Mouse (Mus musculus) spleen, adult 2 months (tissue): ENCODE data around the gene Vps13d. TPM values are rescaled to one million over a fixed set of nuclear protein-coding genes. Genes with fewer than 3 reads are reported as not detected.

Experiments used
- DNase-seq, 2 experiments: peaks; one replicate each; pipeline versions ENCODE4 v3.0.0 to v3.0.0-alpha.2; 2012 to 2021; ENCODE audit warnings: low spot score in 2 of 2, low read depth in 1 of 2
- H3K27ac ChIP-seq: fragments of 200-500 bp; 2 replicates; pipeline ENCODE4 v1.5.1; 2012; ENCODE audit warnings: low read length, inconsistent platforms; ENCODE audit not compliant: insufficient read depth
- H3K27me3 ChIP-seq: fragments of 200-500 bp; 2 replicates; pipeline ENCODE4 v1.6.1; 2012; ENCODE audit warnings: mild to moderate bottlenecking, moderate library complexity, low read length, inconsistent platforms; ENCODE audit not compliant: control insufficient read depth, insufficient read depth
- H3K36me3 ChIP-seq: fragments of 200-500 bp; 2 replicates; pipeline ENCODE4 v1.6.1; 2012; ENCODE audit warnings: mild to moderate bottlenecking, low read length, inconsistent platforms; ENCODE audit not compliant: control insufficient read depth, insufficient read depth
- H3K4me1 ChIP-seq: fragments of 200-500 bp; 2 replicates; pipeline ENCODE4 v1.6.1; 2011; ENCODE audit warnings: inconsistent platforms; ENCODE audit not compliant: control insufficient read depth, insufficient read depth, insufficient read length
- H3K4me3 ChIP-seq: fragments of 200-500 bp; 2 replicates; pipeline ENCODE4 v1.5.1; 2011; ENCODE audit warnings: mild to moderate bottlenecking, inconsistent platforms; ENCODE audit not compliant: insufficient read depth, insufficient read length; ENCODE audit errors: extremely low read depth
- CTCF ChIP-seq: fragments of 200-500 bp; IDR thresholded peaks from 2 replicates; pipeline ENCODE4 v1.5.1; 2011; ENCODE audit warnings: mild to moderate bottlenecking, inconsistent platforms; ENCODE audit not compliant: insufficient read depth, insufficient read length, insufficient replicate concordance; ENCODE audit errors: extremely low read depth
- POLR2A ChIP-seq: fragments of 200-500 bp; IDR thresholded peaks from 2 replicates; pipeline ENCODE4 v1.6.1; 2011; ENCODE audit warnings: low read depth, low read length, inconsistent platforms
- WGBS: fragments of 180-500 bp; shearing (Covaris S2); methylation state at CpG from one replicate; pipeline ENCODE4 v1.1.7; 2018; 5-methylcytosine and 5-hydroxymethylcytosine counted together
- polyA plus RNA-seq: library from polyadenylated mRNA; depleted of rRNA; stranded (reverse); fragments of >200 nt; gene quantifications from 2 replicates; pipeline ENCODE4 v1.2.3, GENCODE M21; 2012; rRNA removed

Gene Vps13d
- polyA plus RNA-seq, result 10.2 and 12.1 TPM in 2 replicates

DNA sequence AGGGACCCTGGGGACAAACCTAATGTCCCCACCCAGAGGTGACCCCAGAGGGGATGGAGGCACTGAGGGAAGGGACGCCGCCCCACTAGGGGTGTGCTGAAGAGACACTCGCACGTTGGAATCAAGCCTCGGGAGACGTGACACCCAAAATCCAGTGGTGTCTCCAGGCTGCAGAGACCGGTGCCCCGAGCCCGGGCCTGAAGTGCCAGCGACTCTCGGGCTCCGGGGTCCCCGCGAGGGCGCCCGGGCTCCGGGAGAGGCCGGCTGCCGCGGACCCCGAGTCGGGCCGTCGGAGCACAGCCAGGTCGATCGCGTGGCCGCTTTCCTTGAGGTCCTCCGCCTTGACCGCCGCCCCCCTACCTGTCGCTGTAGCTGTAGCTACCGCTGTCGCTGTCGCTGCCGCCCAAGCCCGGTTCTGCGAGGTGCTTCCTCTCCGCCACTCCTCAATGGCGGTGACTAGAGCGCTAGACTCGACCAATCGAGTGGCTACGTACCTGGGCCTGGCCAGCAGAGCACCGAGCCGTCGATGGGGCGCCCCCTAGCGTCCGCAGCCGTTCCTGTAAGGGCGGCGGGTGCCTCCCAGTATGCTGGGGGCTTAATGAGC, at the start of gene Vps13d:
Gene Vps13d (minus strand): TSS at position 447 of the 604 bp plus-strand sequence.
- peak; percentile 83 to 88 for DNase-seq
- Histone ChIP-seq H3K4me1 (no peaks in the 10 kb centered on the region; the same call in 1 of the 2 replicates), H3K36me3 (peaks cover 1% of the 10 kb centered on the region), H3K4me3 (peak within 1 kb of the TSS; percentile 90), H3K27ac (peak within 1 kb of the TSS; percentile 68), H3K27me3 (no peaks in the 10 kb centered on the region)
- under 1% methylated on average over 53 of the region's 53 CpGs for WGBS
- TF ChIP-seq CTCF, result peak; percentile 99
- TF ChIP-seq POLR2A, result peak; percentile 76

- 0% methylated on average over 1 of the region's 1 CpGs for WGBS
- Histone ChIP-seq H3K27me3 (no peaks in the 10 kb centered on the region), H3K4me3 (no peak overlapping the region), H3K27ac (peak overlapping the region; percentile 6), H3K4me1 (peaks cover 41% of the 10 kb centered on the region), H3K36me3 (no peaks in the 10 kb centered on the region)
- no peak for DNase-seq
- TF ChIP-seq CTCF (no peak), POLR2A (no peak)
Measured at GRCm38 (mm10) chr4:145242719-145243350, 48.0 kb upstream of the Vps13d start.

DNA sequence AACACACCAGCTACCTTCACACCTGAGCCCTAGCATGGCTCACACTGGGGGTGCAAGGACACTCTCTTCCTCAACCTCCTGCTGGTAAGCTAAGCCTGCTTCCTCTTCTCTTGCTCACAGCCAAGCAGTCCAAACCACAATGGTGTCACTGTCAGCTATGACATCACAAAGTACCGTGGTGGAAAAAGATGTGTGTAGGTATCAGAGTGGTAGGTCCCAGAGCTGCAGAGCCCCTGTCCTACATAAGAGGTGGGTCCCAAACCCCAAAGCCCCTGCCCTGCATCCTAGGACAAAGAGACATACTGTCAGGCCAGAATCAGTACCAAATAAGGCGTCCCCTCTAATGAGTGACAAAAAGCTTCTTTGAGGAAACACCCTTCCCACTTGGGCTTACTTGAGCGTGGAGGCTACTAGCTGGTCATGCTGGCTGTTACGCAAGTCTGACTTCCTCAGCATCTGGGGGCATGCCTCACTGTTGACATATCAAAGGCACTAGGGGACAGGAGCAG, 46.0 kb upstream of the Vps13d start:
- no peak for TF ChIP-seq POLR2A
- no peak for TF ChIP-seq CTCF
- H3K27ac ChIP-seq, result peak overlapping the region; percentile 83
- DNase-seq, result peak; percentile 62 to 91
- H3K36me3 ChIP-seq, result no peaks in the 10 kb centered on the region
- WGBS, result 10% methylated on average over 4 of the region's 4 CpGs
- H3K27me3 ChIP-seq, result no peaks in the 10 kb centered on the region
- peaks cover 51% of the 10 kb centered on the region for H3K4me1 ChIP-seq
- no peak overlapping the region for H3K4me3 ChIP-seq

- TF ChIP-seq CTCF, result no peak
- no peak for TF ChIP-seq POLR2A
- peak overlapping the region; percentile 83 for H3K27ac ChIP-seq
- no peaks in the 10 kb centered on the region for H3K27me3 ChIP-seq
- H3K4me3 ChIP-seq, result no peak overlapping the region
- no peak for DNase-seq
- 57% methylated on average over 4 of the region's 4 CpGs for WGBS
- no peaks in the 10 kb centered on the region for H3K36me3 ChIP-seq
- peaks cover 50% of the 10 kb centered on the region for H3K4me1 ChIP-seq
Measured at GRCm38 (mm10) chr4:145239049-145239830, 44.4 kb upstream of the Vps13d start.

GRCm38 (mm10) chr4:145236027-145236426, 41.2 kb upstream of the Vps13d start:
- H3K27me3 ChIP-seq, result no peaks in the 10 kb centered on the region
- 26% methylated on average over 7 of the region's 7 CpGs for WGBS
- peaks cover 50% of the 10 kb centered on the region for H3K4me1 ChIP-seq
- H3K36me3 ChIP-seq, result no peaks in the 10 kb centered on the region
- H3K27ac ChIP-seq, result peak overlapping the region; percentile 41; the same call in 1 of the 2 replicates
- TF ChIP-seq CTCF, result no peak
- TF ChIP-seq POLR2A, result no peak
- DNase-seq, result peak in 1 of 2 experiments; percentile 72
- H3K4me3 ChIP-seq, result no peak overlapping the region

DNA sequence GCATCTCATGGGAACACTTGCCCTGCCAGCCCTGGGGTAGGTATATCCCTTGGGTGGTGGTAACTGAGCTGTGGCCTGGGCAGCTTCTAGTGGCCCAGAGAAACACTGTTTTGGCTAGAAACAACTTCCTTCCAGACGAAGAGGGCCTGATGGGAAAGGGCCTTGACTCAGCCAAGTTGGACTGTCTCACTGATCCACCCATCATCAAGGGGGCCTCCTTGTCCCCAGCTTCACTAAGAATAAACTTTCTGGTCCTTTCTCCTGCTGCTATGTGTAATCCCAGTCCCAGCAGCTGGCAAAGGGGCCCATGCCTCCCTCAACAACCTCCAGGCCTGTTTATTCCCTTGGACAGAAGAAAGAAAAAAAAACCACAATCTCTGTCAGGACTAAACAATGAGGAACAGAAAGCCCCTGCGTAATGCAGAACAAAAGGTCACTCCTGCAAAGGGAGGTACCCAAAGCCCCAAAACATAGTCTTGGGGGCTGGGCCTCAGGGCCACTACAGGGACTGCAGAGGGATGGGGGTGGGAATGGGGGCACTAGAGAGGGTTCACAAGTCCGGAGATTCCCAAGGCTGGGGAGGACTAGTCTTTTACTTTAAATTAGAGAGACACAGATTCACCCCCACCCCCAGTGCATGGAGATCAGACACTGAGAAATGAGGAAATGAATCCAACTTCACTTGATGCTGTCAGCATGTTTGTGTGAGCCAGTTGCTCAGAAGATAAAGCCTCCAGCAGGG, 38.9 kb upstream of the Vps13d start:
- WGBS, result 26% methylated on average over 3 of the region's 3 CpGs
- DNase-seq, result no peak
- Histone ChIP-seq H3K4me3 (no peak overlapping the region), H3K4me1 (peaks cover 44% of the 10 kb centered on the region; the same call in 1 of the 2 replicates), H3K27me3 (no peaks in the 10 kb centered on the region), H3K36me3 (no peaks in the 10 kb centered on the region), H3K27ac (peak overlapping the region; percentile 80)
- TF ChIP-seq CTCF (no peak), POLR2A (no peak)
